Mouse (Mus musculus) embryonic stem cell, embryonic (primary cell): ENCODE results near the gene Wsb2.

ENCODE experiments used
- CTCF ChIA-PET, 4 experiments: fragments of 300-600 bp in 2 of 4; fragments of 350-600 bp in 2 of 4; sonication (Branson Sonifier 250); formaldehyde crosslinking; loops; one replicate each; lab custom pipeline; 2022; ENCODE audit warnings: inconsistent platforms in 2 of 4; lab: Charles Lee
- POLR2A ChIA-PET, 4 experiments: fragments of 300-600 bp in 2 of 4; fragments of 350-600 bp in 2 of 4; sonication (Branson Sonifier 250); formaldehyde crosslinking; loops; one replicate each; lab custom pipeline; 2022; ENCODE audit warnings: antibody characterized with exemption in 4 of 4, inconsistent platforms in 1 of 4; lab: Charles Lee

Wsb2 gene

GRCm38 (mm10) chr5:117395834-117396233, 38.7 kb downstream of the Wsb2 start:
- ChIA-PET CTCF (interaction anchor here in 2 of 4 experiments (0.6 to 1.3 kb wide), 2 partner anchors 12 to 81 kb away, joined by 3 to 4 read pairs; no protein-coding TSS in a partner anchor), POLR2A (interaction anchor here (0.6 to 9.8 kb wide), 25 partner anchors 9 to 270 kb away, joined by 3 to 80 read pairs (median 4); partner anchors contain the start of genes Wsb2 (in 3 of the 4), Pebp1 (in 1 of the 4) and Rfc5 (in 1 of the 4))

- CTCF ChIA-PET = interaction anchor here in 3 of 4 experiments (0.5 to 1.3 kb wide), 4 partner anchors 11 to 97 kb away, joined by 3 to 4 read pairs (median 4); no protein-coding TSS in a partner anchor
- POLR2A ChIA-PET = interaction anchor here in 3 of 4 experiments (0.6 to 9.8 kb wide), 32 partner anchors 9 to 1164 kb away, joined by 3 to 80 read pairs (median 4); partner anchors contain the start of genes Wsb2 (in 3 of the 3) and Rfc5 (in 1 of the 3)
Observed at GRCm38 (mm10) chr5:117396596-117397014, 39.5 kb downstream of the Wsb2 start.

GRCm38 (mm10) chr5:117397371-117397770, 40.3 kb downstream of the Wsb2 start:
- POLR2A ChIA-PET = interaction anchor here in 3 of 4 experiments (0.6 to 9.8 kb wide), 19 partner anchors 8 to 1164 kb away, joined by 3 to 80 read pairs (median 4); partner anchors contain the start of genes Wsb2 (in 2 of the 3) and Rfc5 (in 1 of the 3)
- CTCF ChIA-PET = interaction anchor here in 2 of 4 experiments (0.6 kb wide), 2 partner anchors 97 to 303 kb away, joined by 3 to 4 read pairs; no protein-coding TSS in a partner anchor

- CTCF ChIA-PET = interaction anchor here in 1 of 4 experiments (0.6 to 1.1 kb wide), 2 partner anchors 91 to 304 kb away, joined by 3 to 4 read pairs; no protein-coding TSS in a partner anchor
- POLR2A ChIA-PET = interaction anchor here in 3 of 4 experiments (0.7 to 9.8 kb wide), 18 partner anchors 9 to 105 kb away, joined by 3 to 80 read pairs (median 4); partner anchors contain the start of genes Rfc5 (in 2 of the 3) and Wsb2 (in 2 of the 3)
Observed at GRCm38 (mm10) chr5:117398007-117398550, 41.0 kb downstream of the Wsb2 start.

- CTCF ChIA-PET = interaction anchor here in 3 of 4 experiments (0.6 to 1.9 kb wide), 7 partner anchors 9 to 403 kb away, joined by 3 to 8 read pairs (median 3); partner anchors contain the start of gene Wsb2 (in 1 of the 3)
- POLR2A ChIA-PET = interaction anchor here in 3 of 4 experiments (0.5 to 11.0 kb wide), 35 partner anchors 9 to 1909 kb away, joined by 3 to 251 read pairs (median 4); partner anchors contain the start of genes Wsb2 (in 3 of the 3), Ksr2 (in 2 of the 3) and Rfc5 (in 1 of the 3)
Observed at GRCm38 (mm10) chr5:117399281-117399680, 42.2 kb downstream of the Wsb2 start.

GRCm38 (mm10) chr5:117403609-117404008, 46.5 kb downstream of the Wsb2 start:
- ChIA-PET CTCF (interaction anchor here in 1 of 4 experiments (0.9 to 1.8 kb wide), 5 partner anchors 46 to 113 kb away, joined by 3 to 5 read pairs (median 4); partner anchors contain the start of gene Wsb2), POLR2A (interaction anchor here in 3 of 4 experiments (0.6 to 11.0 kb wide), 38 partner anchors 9 to 116 kb away, joined by 3 to 251 read pairs (median 6); partner anchors contain the start of genes Ksr2 (in 2 of the 3), Wsb2 (in 2 of the 3), Pebp1 (in 1 of the 3) and Rfc5 (in 1 of the 3))

GRCm38 (mm10) chr5:117404671-117405070, 47.6 kb downstream of the Wsb2 start:
- ChIA-PET POLR2A (interaction anchor here (0.6 to 11.0 kb wide), 16 partner anchors 8 to 1064 kb away, joined by 3 to 251 read pairs (median 5); partner anchors contain the start of genes Wsb2 (in 2 of the 4) and Rfc5 (in 1 of the 4)), CTCF (interaction anchor here in 2 of 4 experiments (0.7 to 4.4 kb wide), 5 partner anchors 45 to 206 kb away, joined by 3 to 29 read pairs (median 4); no protein-coding TSS in a partner anchor)

GRCm38 (mm10) chr5:117408216-117408615, 51.1 kb downstream of the Wsb2 start:
- POLR2A ChIA-PET = interaction anchor here (0.6 to 11.0 kb wide), 31 partner anchors 8 to 949 kb away, joined by 3 to 251 read pairs (median 4); partner anchors contain the start of genes Fbxo21 (in 1 of the 4), Rfc5 (in 1 of the 4) and Wsb2 (in 1 of the 4)
- CTCF ChIA-PET = interaction anchor here (0.6 to 4.4 kb wide), 66 partner anchors 9 to 1616 kb away, joined by 3 to 29 read pairs (median 5); partner anchors contain the start of gene Pebp1 (in 1 of the 4)

GRCm38 (mm10) chr5:117409369-117409768, 52.3 kb downstream of the Wsb2 start:
- CTCF ChIA-PET = interaction anchor here in 2 of 4 experiments (0.6 to 1.4 kb wide), 2 partner anchors 102 to 117 kb away, joined by 3 read pairs; no protein-coding TSS in a partner anchor
- POLR2A ChIA-PET = interaction anchor here in 2 of 4 experiments (1.3 to 11.0 kb wide), 3 partner anchors 23 to 104 kb away, joined by 3 to 251 read pairs (median 12); partner anchors contain the start of gene Rfc5 (in 1 of the 2)

- POLR2A ChIA-PET = interaction anchor here in 3 of 4 experiments (0.6 to 4.0 kb wide), 42 partner anchors 11 to 1943 kb away, joined by 3 to 25 read pairs (median 4); partner anchors contain the start of genes Wsb2 (in 3 of the 3) and Pebp1 (in 2 of the 3)
- CTCF ChIA-PET = interaction anchor here in 3 of 4 experiments (0.6 to 3.4 kb wide), 9 partner anchors 32 to 294 kb away, joined by 3 to 15 read pairs (median 3); partner anchors contain the start of gene Taok3 (in 1 of the 3)
Observed at GRCm38 (mm10) chr5:117413507-117414501, 56.7 kb downstream of the Wsb2 start, which contains the start of gene Ksr2. Gene Ksr2 (plus strand): TSS chr5:117414000.

- CTCF ChIA-PET = interaction anchor here in 3 of 4 experiments (0.6 kb wide), 5 partner anchors 183 to 1400 kb away, joined by 3 to 10 read pairs (median 4); no protein-coding TSS in a partner anchor
- POLR2A ChIA-PET = interaction anchor here in 3 of 4 experiments (0.5 to 3.0 kb wide), 11 partner anchors 23 to 1942 kb away, joined by 3 to 20 read pairs (median 3); partner anchors contain the start of gene Wsb2 (in 1 of the 3)
Observed at GRCm38 (mm10) chr5:117414611-117415010, 57.5 kb downstream of the Wsb2 start.

GRCm38 (mm10) chr5:117415011-117415912, 58.2 kb downstream of the Wsb2 start:
- ChIA-PET POLR2A (interaction anchor here in 3 of 4 experiments (0.5 to 3.0 kb wide), 8 partner anchors 54 to 1941 kb away, joined by 3 to 20 read pairs (median 3); partner anchors contain the start of gene Wsb2 (in 1 of the 3)), CTCF (interaction anchor here in 3 of 4 experiments (0.6 to 0.7 kb wide), 6 partner anchors 184 to 1399 kb away, joined by 3 to 10 read pairs (median 4); no protein-coding TSS in a partner anchor)

- CTCF ChIA-PET = no interaction called here
- POLR2A ChIA-PET = interaction anchor here in 2 of 4 experiments (0.8 to 1.3 kb wide), 2 partner anchors 36 to 97 kb away, joined by 3 to 4 read pairs; no protein-coding TSS in a partner anchor
Observed at GRCm38 (mm10) chr5:117417442-117417841, 60.3 kb downstream of the Wsb2 start.
